Mouse (Mus musculus) heart, embryonic 12.5 days (tissue): ENCODE measurements at regions not wholly inside any gene's neighbourhood (a gene's known extent, or its start where the extent isn't known, plus 50 kb on each side); places are given as distances from the start of the nearest gene placed in this dataset.

Experiments used
- ATAC-seq: fragments of 200-750 bp; cut with Nextera tagmentation; 2 replicates; pipeline ENCODE4 v1.8.0; 2017; ENCODE audit warnings: moderate TSS enrichment, moderate library complexity; ENCODE audit not compliant: insufficient number of reproducible peaks, low FRiP score
- H3K27ac ChIP-seq: fragments of 300-500 bp; sonication (generic); 2 replicates; pipeline ENCODE4 v1.5.1; 2016; ENCODE audit warnings: mild to moderate bottlenecking, moderate library complexity; ENCODE audit not compliant: poor library complexity, severe bottlenecking
- H3K27me3 ChIP-seq: fragments of 300-500 bp; sonication (generic); replicated peaks from 2 replicates; pipeline ENCODE4 v1.6.1; 2016; ENCODE audit warnings: mild to moderate bottlenecking, moderate library complexity
- H3K36me3 ChIP-seq: fragments of 300-500 bp; sonication (generic); 2 replicates; pipeline ENCODE4 v1.6.1; 2016; ENCODE audit warnings: mild to moderate bottlenecking, moderate library complexity
- H3K4me1 ChIP-seq: fragments of 300-500 bp; sonication (generic); replicated peaks from 2 replicates; pipeline ENCODE4 v1.6.1; 2016; ENCODE audit warnings: mild to moderate bottlenecking
- H3K4me2 ChIP-seq: fragments of 300-500 bp; sonication (generic); 2 replicates; pipeline ENCODE4 v1.6.1; 2016; ENCODE audit warnings: mild to moderate bottlenecking, moderate library complexity
- H3K4me3 ChIP-seq: fragments of 300-500 bp; sonication (generic); 2 replicates; pipeline ENCODE4 v1.5.1; 2016; ENCODE audit warnings: mild to moderate bottlenecking
- H3K9ac ChIP-seq: fragments of 300-500 bp; sonication (generic); 2 replicates; pipeline ENCODE4 v1.6.1; 2016; ENCODE audit warnings: mild to moderate bottlenecking, moderate library complexity
- H3K9me3 ChIP-seq: fragments of 300-500 bp; sonication (generic); replicated peaks from 2 replicates; pipeline ENCODE4 v1.6.1; 2016; ENCODE audit warnings: mild to moderate bottlenecking, moderate library complexity
- WGBS: fragments of 180-500 bp; shearing (Covaris S2); methylation state at CpG from one replicate; pipeline ENCODE4 v1.1.7; 2016; 5-methylcytosine and 5-hydroxymethylcytosine counted together

GRCm38 (mm10) chr5:102227131-102227530, 157.4 kb upstream of the Wdfy3 start:
- Histone ChIP-seq H3K36me3 (no peaks in the 10 kb centered on the region), H3K27ac (no peak overlapping the region), H3K9me3 (no peaks in the 10 kb centered on the region), H3K4me2 (no peak overlapping the region), H3K4me1 (no peaks in the 10 kb centered on the region), H3K4me3 (no peak overlapping the region), H3K27me3 (no peaks in the 10 kb centered on the region), H3K9ac (no peak overlapping the region)
- ATAC-seq, result no peak
- 44% methylated on average over 6 of the region's 6 CpGs for WGBS

GRCm38 (mm10) chr5:102242614-102243013, 172.9 kb upstream of the Wdfy3 start:
- no peaks in the 10 kb centered on the region for H3K36me3 ChIP-seq
- H3K27ac ChIP-seq, result no peak overlapping the region
- no peak overlapping the region for H3K9ac ChIP-seq
- H3K4me1 ChIP-seq, result no peaks in the 10 kb centered on the region
- H3K4me2 ChIP-seq, result no peak overlapping the region
- H3K27me3 ChIP-seq, result no peaks in the 10 kb centered on the region
- no peak for ATAC-seq
- 77% methylated on average over 5 of the region's 5 CpGs for WGBS
- H3K9me3 ChIP-seq, result no peaks in the 10 kb centered on the region
- no peak overlapping the region for H3K4me3 ChIP-seq

- H3K9me3 ChIP-seq, result no peaks in the 10 kb centered on the region
- H3K27ac ChIP-seq, result no peak overlapping the region
- no peak overlapping the region for H3K4me3 ChIP-seq
- WGBS, result 80% methylated on average over 6 of the region's 6 CpGs
- H3K27me3 ChIP-seq, result no peaks in the 10 kb centered on the region
- no peaks in the 10 kb centered on the region for H3K4me1 ChIP-seq
- no peaks in the 10 kb centered on the region for H3K36me3 ChIP-seq
- H3K9ac ChIP-seq, result no peak overlapping the region
- no peak for ATAC-seq
- H3K4me2 ChIP-seq, result no peak overlapping the region
These were observed 175.0 kb upstream of the Wdfy3 start for GRCm38 (mm10) chr5:102244706-102245105.

GRCm38 (mm10) chr5:102248747-102249146, 179.0 kb upstream of the Wdfy3 start:
- Histone ChIP-seq H3K27ac (no peak overlapping the region), H3K36me3 (no peaks in the 10 kb centered on the region), H3K4me2 (no peak overlapping the region), H3K4me3 (no peak overlapping the region), H3K9ac (no peak overlapping the region), H3K27me3 (no peaks in the 10 kb centered on the region), H3K9me3 (no peaks in the 10 kb centered on the region), H3K4me1 (no peaks in the 10 kb centered on the region)
- WGBS, result 75% methylated on average over 5 of the region's 5 CpGs
- ATAC-seq, result no peak

- Histone ChIP-seq H3K4me3 (no peak overlapping the region), H3K9me3 (no peaks in the 10 kb centered on the region), H3K27ac (no peak overlapping the region), H3K4me1 (no peaks in the 10 kb centered on the region), H3K9ac (no peak overlapping the region), H3K27me3 (no peaks in the 10 kb centered on the region), H3K36me3 (no peaks in the 10 kb centered on the region), H3K4me2 (no peak overlapping the region)
- no peak for ATAC-seq
- WGBS, result 86% methylated on average over 7 of the region's 7 CpGs
These were observed 181.4 kb upstream of the Wdfy3 start for GRCm38 (mm10) chr5:102251076-102251475.

- no peak for ATAC-seq
- 49% methylated on average over 2 of the region's 2 CpGs for WGBS
These were observed 184.1 kb upstream of the Wdfy3 start for GRCm38 (mm10) chr5:102253786-102254185.

GRCm38 (mm10) chr5:102257104-102257503, 187.4 kb upstream of the Wdfy3 start:
- Histone ChIP-seq H3K27me3 (no peaks in the 10 kb centered on the region), H3K9ac (no peak overlapping the region), H3K4me1 (no peaks in the 10 kb centered on the region), H3K36me3 (no peaks in the 10 kb centered on the region), H3K4me3 (no peak overlapping the region), H3K4me2 (no peak overlapping the region), H3K9me3 (0 out of 2 replicates have a peak, but pooled peaks cover 3% of the 10 kb centered on the region), H3K27ac (no peak overlapping the region)
- ATAC-seq, result no peak
- WGBS, result 77% methylated on average over 2 of the region's 2 CpGs

More at GRCm38 (mm10) chr5:102253786-102254185, 184.1 kb upstream of the Wdfy3 start:
- Histone ChIP-seq H3K9ac (no peak overlapping the region), H3K4me1 (no peaks in the 10 kb centered on the region), H3K27ac (no peak overlapping the region), H3K9me3 (no peaks in the 10 kb centered on the region), H3K36me3 (no peaks in the 10 kb centered on the region), H3K4me2 (no peak overlapping the region), H3K4me3 (no peak overlapping the region), H3K27me3 (no peaks in the 10 kb centered on the region)

- Histone ChIP-seq H3K36me3 (no peaks in the 10 kb centered on the region), H3K4me3 (no peak overlapping the region), H3K9me3 (0 out of 2 replicates have a peak, but pooled peaks cover 3% of the 10 kb centered on the region), H3K4me2 (no peak overlapping the region), H3K4me1 (no peaks in the 10 kb centered on the region), H3K27ac (no peak overlapping the region), H3K27me3 (no peaks in the 10 kb centered on the region), H3K9ac (no peak overlapping the region)
- ATAC-seq, result no peak
- WGBS, result 71% methylated on average over 5 of the region's 5 CpGs
These were observed 191.9 kb upstream of the Wdfy3 start for GRCm38 (mm10) chr5:102261621-102262020.

GRCm38 (mm10) chr5:102266451-102266850, 196.7 kb upstream of the Wdfy3 start:
- Histone ChIP-seq H3K27ac (no peak overlapping the region), H3K9ac (no peak overlapping the region), H3K4me2 (no peak overlapping the region), H3K4me3 (no peak overlapping the region), H3K27me3 (no peaks in the 10 kb centered on the region), H3K36me3 (no peaks in the 10 kb centered on the region), H3K9me3 (no peaks in the 10 kb centered on the region), H3K4me1 (no peaks in the 10 kb centered on the region)
- ATAC-seq, result no peak
- 46% methylated on average over 11 of the region's 11 CpGs for WGBS

- no peaks in the 10 kb centered on the region for H3K27me3 ChIP-seq
- no peak overlapping the region for H3K27ac ChIP-seq
- ATAC-seq, result no peak
- no peak overlapping the region for H3K9ac ChIP-seq
- no peak overlapping the region for H3K4me3 ChIP-seq
- H3K9me3 ChIP-seq, result no peaks in the 10 kb centered on the region
- no peak overlapping the region for H3K4me2 ChIP-seq
- WGBS, result 75% methylated on average over 3 of the region's 3 CpGs
- no peaks in the 10 kb centered on the region for H3K36me3 ChIP-seq
- H3K4me1 ChIP-seq, result no peaks in the 10 kb centered on the region
These were observed 197.4 kb upstream of the Wdfy3 start for GRCm38 (mm10) chr5:102267150-102267549.

GRCm38 (mm10) chr5:102269204-102269603, 199.5 kb upstream of the Wdfy3 start:
- H3K4me1 ChIP-seq, result no peaks in the 10 kb centered on the region
- no peaks in the 10 kb centered on the region for H3K9me3 ChIP-seq
- H3K9ac ChIP-seq, result no peak overlapping the region
- 82% methylated on average over 9 of the region's 9 CpGs for WGBS
- H3K4me2 ChIP-seq, result no peak overlapping the region
- ATAC-seq, result no peak
- no peaks in the 10 kb centered on the region for H3K36me3 ChIP-seq
- no peaks in the 10 kb centered on the region for H3K27me3 ChIP-seq
- H3K27ac ChIP-seq, result no peak overlapping the region
- no peak overlapping the region for H3K4me3 ChIP-seq

- Histone ChIP-seq H3K27ac (no peak overlapping the region), H3K27me3 (no peaks in the 10 kb centered on the region), H3K36me3 (no peaks in the 10 kb centered on the region), H3K4me2 (no peak overlapping the region), H3K4me1 (no peaks in the 10 kb centered on the region), H3K4me3 (no peak overlapping the region), H3K9me3 (peaks cover 4% of the 10 kb centered on the region; the same call in 1 of the 2 replicates), H3K9ac (no peak overlapping the region)
- WGBS, result 84% methylated on average over 3 of the region's 3 CpGs
- no peak for ATAC-seq
These were observed 205.6 kb upstream of the Arhgap24 start for GRCm38 (mm10) chr5:102275621-102276020.
